Mouse (Mus musculus) CD4-positive helper T cell, adult 2 months (primary cell): ENCODE data around the gene Bahcc1.

Experiments used
- DNase-seq: peaks from one replicate; pipeline ENCODE4 v3.0.0-alpha.2; 2012; ENCODE audit warnings: low read depth, missing footprints, low spot score

Bahcc1 gene

GRCm38 (mm10) chr11:120228911-120229437, 3.8 kb upstream of the Bahcc1 start:
- no peak for DNase-seq

GRCm38 (mm10) chr11:120229861-120230751, 2.6 kb upstream of the Bahcc1 start:
- no peak for DNase-seq

- DNase-seq: peak; percentile 33
Observed at GRCm38 (mm10) chr11:120230841-120231370, 1.8 kb upstream of the Bahcc1 start.

- DNase-seq: peak; percentile 56
Observed at GRCm38 (mm10) chr11:120231379-120231778, 1.4 kb upstream of the Bahcc1 start.

- no peak for DNase-seq
Observed at GRCm38 (mm10) chr11:120233441-120234135, 841 bp downstream of the Bahcc1 start.

- peak; percentile 27 for DNase-seq
Observed at GRCm38 (mm10) chr11:120234136-120234775, 1.5 kb downstream of the Bahcc1 start.

GRCm38 (mm10) chr11:120234776-120235181, 2.0 kb downstream of the Bahcc1 start:
- DNase-seq: peak; percentile 21

- DNase-seq: no peak
Observed at GRCm38 (mm10) chr11:120235385-120236113, 2.8 kb downstream of the Bahcc1 start.

- no peak for DNase-seq
Observed at GRCm38 (mm10) chr11:120236114-120236437, 3.3 kb downstream of the Bahcc1 start.

GRCm38 (mm10) chr11:120236438-120237165, 3.9 kb downstream of the Bahcc1 start:
- peak; percentile 32 for DNase-seq

GRCm38 (mm10) chr11:120237166-120238131, 4.7 kb downstream of the Bahcc1 start:
- DNase-seq: peak; percentile 57

- no peak for DNase-seq
Observed at GRCm38 (mm10) chr11:120238306-120238705, 5.6 kb downstream of the Bahcc1 start.

GRCm38 (mm10) chr11:120238751-120239359, 6.1 kb downstream of the Bahcc1 start:
- no peak for DNase-seq

- DNase-seq: no peak
Observed at GRCm38 (mm10) chr11:120239581-120239991, 6.8 kb downstream of the Bahcc1 start.

- no peak for DNase-seq
Observed at GRCm38 (mm10) chr11:120240206-120240605, 7.5 kb downstream of the Bahcc1 start.

- DNase-seq: no peak
Observed at GRCm38 (mm10) chr11:120240941-120241890, 8.5 kb downstream of the Bahcc1 start.

GRCm38 (mm10) chr11:120241981-120242725, 9.4 kb downstream of the Bahcc1 start:
- no peak for DNase-seq
